Mouse (Mus musculus): ENCODE data around the gene Cdh4.

GRCm38 (mm10) chr2:179586436-179586835 is 144.2 kb downstream of the Cdh4 start:
- TF ChIP-seq CTCF (IDR thresholded peaks at IDR 0.05; ENCODE audit: low read depth) (no peak), EP300 (IDR thresholded peaks at IDR 0.05; ENCODE audit: low read depth) (no peak)
